In the genomic region with DNA sequence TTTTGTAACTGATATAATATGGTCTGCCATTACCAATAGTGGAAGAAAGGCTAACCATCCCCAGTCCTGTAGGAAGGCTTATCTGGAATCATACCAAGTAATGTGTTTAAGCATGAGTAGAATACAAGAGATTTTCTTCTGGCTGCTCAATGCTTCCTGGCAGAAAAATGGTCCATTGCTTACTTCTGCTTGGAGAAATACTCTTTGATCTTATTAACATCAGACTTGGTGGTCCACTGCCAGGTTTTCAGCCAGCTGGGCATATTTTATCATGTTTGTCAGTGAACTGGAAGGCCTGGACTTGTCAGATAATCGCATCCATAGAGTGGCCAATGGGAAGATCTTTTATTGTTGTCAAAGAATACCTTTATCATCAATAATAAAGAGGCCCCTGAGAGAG, we compare ENCODE assay signal across 11 mouse cellular contexts.
"Had no signal": no experiment of that assay in that cellular context is flagged by ENCODE, and none has a peak within 500 bp of the region (broad histone marks: within the 10 kb centered on the region; RNA-seq: fewer than 3 reads in every experiment).

No protein-coding gene starts in this region.

- DNase-seq: gastrocnemius, adult 2 months; gastrocnemius, postnatal 10 days; gastrocnemius, postnatal 25 days; heart, adult 18-20 months; heart, postnatal 10 days; heart, postnatal 4 days; kidney, adult 18-20 months; kidney, adult 8-10 months; kidney, postnatal 10 days; kidney, postnatal 25 days; kidney, postnatal 4 days had no signal
